Mouse (Mus musculus) gastrocnemius, postnatal 36 days (tissue): ENCODE data around the gene Ppp3ca. TPM values are rescaled to one million over a fixed set of nuclear protein-coding genes. Genes with fewer than 3 reads are reported as not detected.

ENCODE experiments used
- DNase-seq, 2 experiments: peaks; one replicate each; pipeline ENCODE4 v3.0.0; 2022
- intact Hi-C: fragments of 180-260 bp; cut with DNase I; formaldehyde crosslinking; loops from one replicate; pipeline ENCODE4 v1.15.1; 2025
- total RNA-seq, 2 experiments: library from RNA; stranded (reverse); gene quantifications; 2 replicates each; pipeline ENCODE4 v1.2.3; 2021

Gene Ppp3ca
- total RNA-seq, 2 experiments from 2014 or later: 130 to 151 TPM

GRCm38 (mm10) chr3:136752126-136752716 is 82.3 kb downstream of the Ppp3ca start:
- intact Hi-C loops: no loop called here
- DNase-seq: no peak

DNA sequence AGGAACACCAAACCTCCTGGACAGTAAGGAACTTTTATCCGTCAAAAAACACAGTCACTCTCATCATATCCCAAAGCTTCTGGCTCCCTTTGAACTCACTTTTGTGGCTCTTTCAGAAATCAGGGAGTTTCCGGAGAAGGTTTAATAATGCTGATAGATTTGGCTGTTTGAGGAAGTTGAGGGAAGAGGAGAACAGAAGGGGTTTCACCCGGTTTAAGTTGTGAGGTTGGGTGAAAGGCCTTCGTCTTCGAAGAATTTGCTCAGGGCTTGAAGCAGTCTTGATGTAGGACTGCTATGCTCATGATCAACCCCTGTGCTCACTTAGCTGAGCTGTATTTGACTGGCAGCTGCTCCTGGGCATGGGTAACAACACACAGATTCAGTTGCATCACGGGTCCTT is 86.2 kb downstream of the Ppp3ca start:
- intact Hi-C loops: no loop called here
- no peak for DNase-seq

DNA sequence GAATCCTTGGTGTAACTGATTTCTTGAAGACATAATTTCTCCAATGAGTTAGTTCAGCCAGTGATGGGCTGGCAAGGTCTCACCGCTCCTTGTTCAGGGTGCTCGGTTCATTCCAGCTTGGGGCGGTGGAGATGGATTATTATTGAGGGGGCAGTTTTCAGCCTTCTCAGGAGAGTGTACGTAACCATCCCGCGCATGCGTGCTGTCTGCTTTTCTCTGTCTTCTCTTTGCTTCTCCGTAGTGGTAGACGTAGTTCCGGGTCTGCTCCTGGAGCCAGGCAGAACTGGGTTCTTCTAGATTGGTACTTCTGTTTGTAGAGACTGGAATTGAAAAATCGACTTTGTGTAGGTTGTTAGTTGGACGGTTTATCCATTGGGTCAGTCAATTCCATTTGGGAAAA is 89.5 kb downstream of the Ppp3ca start:
- DNase-seq: no peak
- intact Hi-C loops: no loop called here

- DNase-seq: no peak
- intact Hi-C loops: no loop called here
These were observed 91.5 kb downstream of the Ppp3ca start for GRCm38 (mm10) chr3:136761292-136761978.

GRCm38 (mm10) chr3:136761979-136762341 is 92.0 kb downstream of the Ppp3ca start:
- intact Hi-C loops: no loop called here
- DNase-seq: no peak

GRCm38 (mm10) chr3:136763717-136764270 is 93.9 kb downstream of the Ppp3ca start:
- no peak for DNase-seq
- intact Hi-C loops: no loop called here

GRCm38 (mm10) chr3:136765569-136765968 is 95.6 kb downstream of the Ppp3ca start:
- DNase-seq: no peak
- intact Hi-C loops: no loop called here

DNA sequence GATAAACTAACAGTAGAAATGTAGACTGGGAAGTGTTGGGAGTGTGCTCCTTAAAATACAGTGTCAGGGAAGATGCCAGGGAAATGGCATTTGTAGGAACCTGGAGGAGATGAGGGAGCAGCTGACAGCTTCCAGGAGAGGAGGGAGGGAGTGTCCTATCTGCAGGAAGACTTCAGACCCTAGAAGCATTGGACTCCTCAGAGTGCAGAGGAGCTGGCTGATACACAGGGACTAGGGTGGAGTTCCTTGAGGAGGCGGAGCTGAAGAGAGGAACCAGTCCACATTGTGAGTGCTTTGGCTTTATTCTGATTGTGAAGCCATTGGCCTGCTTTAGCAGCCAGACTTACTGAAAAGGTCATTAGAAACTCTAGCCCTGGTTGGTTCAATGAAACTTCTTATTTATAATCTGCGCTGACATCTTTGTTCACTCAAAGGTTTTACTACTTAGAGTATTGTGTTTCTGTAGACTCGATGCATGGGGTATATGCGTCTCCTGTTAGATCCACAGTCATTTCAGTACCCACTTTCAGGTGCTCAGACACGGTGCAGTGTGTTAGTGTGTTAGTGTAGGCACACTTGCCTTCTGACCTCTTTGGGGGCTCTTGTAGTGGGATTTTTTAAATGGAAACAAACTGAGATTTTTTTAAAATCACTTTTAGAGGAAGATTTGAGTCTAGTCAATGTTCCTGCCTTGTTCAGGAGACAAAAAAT is 99.0 kb downstream of the Ppp3ca start:
- intact Hi-C loops: no loop called here
- no peak for DNase-seq

- intact Hi-C loops: no loop called here
- DNase-seq: no peak
These were observed 99.6 kb downstream of the Ppp3ca start for GRCm38 (mm10) chr3:136769486-136769882.

DNA sequence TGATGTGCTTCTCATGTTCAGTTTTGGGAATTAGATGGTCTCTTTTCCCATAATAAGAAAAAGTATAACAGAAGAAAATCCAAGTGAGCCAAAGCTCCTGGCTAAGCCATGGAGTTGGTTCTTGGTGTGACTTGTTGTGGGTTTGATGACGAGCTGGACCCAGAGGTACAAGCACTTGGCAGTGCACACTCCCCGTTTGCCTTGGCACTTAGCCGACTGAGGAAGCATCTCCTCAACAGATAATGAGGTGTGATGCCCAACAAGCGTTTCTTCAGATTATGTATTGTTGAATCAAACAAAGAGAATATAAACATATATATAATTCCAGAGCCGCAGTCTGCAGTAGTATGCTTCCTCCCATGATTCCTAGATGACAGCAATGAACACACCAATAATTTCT is 101.8 kb downstream of the Ppp3ca start:
- intact Hi-C loops: no loop called here
- no peak for DNase-seq

- no peak for DNase-seq
- intact Hi-C loops: no loop called here
These were observed 103.3 kb downstream of the Ppp3ca start for GRCm38 (mm10) chr3:136773217-136773616.

DNA sequence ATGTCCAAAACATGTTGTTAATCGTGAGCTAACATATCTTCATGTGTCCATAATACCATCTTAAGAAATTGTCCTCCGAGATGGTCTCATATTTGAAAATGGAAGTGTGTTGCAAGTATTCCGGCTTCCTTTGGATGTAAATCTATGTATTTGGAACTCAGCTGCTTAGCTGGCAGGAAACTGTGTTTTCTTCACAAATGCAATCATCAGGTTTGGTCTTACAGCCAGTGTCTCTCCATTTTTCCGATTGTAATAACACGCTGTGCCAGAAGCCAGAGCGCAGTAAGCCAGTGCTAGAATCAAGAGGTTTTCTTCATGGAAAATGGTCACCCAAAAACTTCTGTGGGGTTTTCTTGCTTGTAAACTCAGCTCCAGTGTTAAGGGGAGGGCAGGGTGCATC is 104.3 kb downstream of the Ppp3ca start:
- no peak for DNase-seq
- intact Hi-C loops: no loop called here

DNA sequence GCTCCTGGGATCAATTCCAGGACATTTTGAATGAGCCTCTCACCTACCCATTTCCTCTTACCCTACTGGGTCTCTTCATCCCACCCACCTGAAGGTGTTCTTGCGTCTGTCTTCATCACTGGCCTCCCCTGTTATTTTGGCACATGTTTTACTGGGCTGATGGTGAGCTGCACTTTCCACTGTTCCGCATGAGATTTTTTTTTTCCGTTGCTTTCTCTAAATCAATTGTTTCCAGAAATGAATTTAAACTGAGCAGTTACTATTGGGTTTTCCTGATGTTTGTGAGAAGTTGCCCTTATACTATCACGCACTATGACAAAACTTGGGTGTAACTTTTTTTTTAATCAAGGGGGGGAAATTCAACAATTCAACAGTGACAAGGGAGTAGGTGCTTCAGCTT is 106.6 kb downstream of the Ppp3ca start:
- intact Hi-C loops: no loop called here
- DNase-seq: no peak

DNA sequence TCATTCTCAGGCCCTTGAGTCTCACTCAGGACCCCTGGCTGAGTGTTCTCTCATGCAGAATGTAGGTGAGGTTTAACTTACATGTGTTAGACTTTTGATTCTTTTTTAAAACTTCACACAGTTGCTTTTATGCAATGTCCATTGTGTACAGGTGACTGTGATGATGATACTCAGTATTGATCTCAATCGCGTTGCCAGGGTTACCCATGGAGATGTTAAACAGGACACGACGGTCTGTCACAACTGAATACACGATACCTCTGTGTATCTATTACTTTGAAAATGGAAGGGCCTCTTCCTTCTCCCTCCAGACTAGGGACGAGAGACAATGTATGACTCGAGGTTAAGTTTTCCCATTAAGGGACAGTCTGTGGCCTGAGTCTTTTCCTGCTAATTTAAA is 107.5 kb downstream of the Ppp3ca start:
- DNase-seq: no peak
- intact Hi-C loops: no loop called here

- DNase-seq: no peak
- intact Hi-C loops: no loop called here
These were observed 107.9 kb downstream of the Ppp3ca start for GRCm38 (mm10) chr3:136777787-136778216.

GRCm38 (mm10) chr3:136780321-136780720 is 110.4 kb downstream of the Ppp3ca start:
- intact Hi-C loops: no loop called here
- DNase-seq: no peak

DNA sequence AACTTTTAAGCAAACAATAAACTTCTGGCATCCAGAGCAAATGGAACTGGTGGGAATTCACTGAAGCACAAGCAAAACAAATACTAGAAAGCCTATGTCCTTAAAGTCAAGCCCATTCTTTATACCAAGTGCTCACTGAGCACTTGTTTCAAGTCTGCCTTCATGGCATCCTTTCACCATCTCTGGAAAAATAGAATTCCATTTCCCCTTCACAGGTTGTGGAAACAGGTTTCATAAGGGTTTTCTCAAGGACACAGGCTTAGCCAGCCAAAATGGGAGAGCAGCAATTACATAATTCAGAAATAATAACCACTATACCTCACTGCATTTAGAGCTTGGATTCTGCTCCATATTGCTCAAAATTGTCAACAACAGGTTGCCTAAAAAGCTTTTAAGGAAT is 112.1 kb downstream of the Ppp3ca start:
- intact Hi-C loops: no loop called here
- DNase-seq: no peak

DNA sequence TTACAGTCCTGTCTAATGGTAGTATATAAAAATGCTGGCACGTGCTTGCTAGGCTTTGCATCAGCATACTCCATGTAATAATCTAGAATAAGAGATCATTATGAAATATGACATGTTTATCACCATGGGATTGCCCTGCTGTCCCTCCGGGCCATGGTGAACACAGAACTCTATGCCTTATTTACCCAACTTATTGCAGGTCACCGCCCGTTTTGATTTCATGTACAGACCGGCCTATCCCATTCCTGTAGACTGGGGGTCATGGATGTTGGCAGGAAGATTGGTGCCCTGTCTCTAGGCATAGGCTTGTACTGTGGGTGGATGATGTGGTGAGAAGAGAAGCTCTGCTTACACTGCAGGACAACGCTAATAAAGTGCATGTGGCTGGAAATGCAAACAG is 115.8 kb downstream of the Ppp3ca start:
- DNase-seq: no peak
- intact Hi-C loops: no loop called here

- intact Hi-C loops: no loop called here
- no peak for DNase-seq
These were observed 120.4 kb downstream of the Ppp3ca start for GRCm38 (mm10) chr3:136790261-136790871.

GRCm38 (mm10) chr3:136791404-136791803 is 121.5 kb downstream of the Ppp3ca start:
- no peak for DNase-seq
- intact Hi-C loops: no loop called here

- DNase-seq: no peak
- intact Hi-C loops: no loop called here
These were observed 122.0 kb downstream of the Ppp3ca start for GRCm38 (mm10) chr3:136791946-136792345.
